Mouse (Mus musculus): ENCODE results near the gene Rbfox3.

GRCm38 (mm10) chr11:118891516-118891915, 19.9 kb downstream of the Rbfox3 start:
- TF ChIP-seq CTCF (IDR thresholded peaks at IDR 0.05; ENCODE audit: low read depth) = no peak
- no peak for TF ChIP-seq EP300 (IDR thresholded peaks at IDR 0.05; ENCODE audit: low read depth)

All from liver, embryonic 14.5 days (tissue).